Mouse (Mus musculus): ENCODE measurements around the gene S1pr1.
A peak's percentile ranks its signal among the peaks of the same experiment; 100 is the strongest.

S1pr1 gene

GRCm38 (mm10) chr3:115714671-115715651 lies at the start of gene S1pr1:
TSS of gene S1pr1 (minus strand) at chr3:115715072.
- DNase-seq, result peak; percentile 82

DNA sequence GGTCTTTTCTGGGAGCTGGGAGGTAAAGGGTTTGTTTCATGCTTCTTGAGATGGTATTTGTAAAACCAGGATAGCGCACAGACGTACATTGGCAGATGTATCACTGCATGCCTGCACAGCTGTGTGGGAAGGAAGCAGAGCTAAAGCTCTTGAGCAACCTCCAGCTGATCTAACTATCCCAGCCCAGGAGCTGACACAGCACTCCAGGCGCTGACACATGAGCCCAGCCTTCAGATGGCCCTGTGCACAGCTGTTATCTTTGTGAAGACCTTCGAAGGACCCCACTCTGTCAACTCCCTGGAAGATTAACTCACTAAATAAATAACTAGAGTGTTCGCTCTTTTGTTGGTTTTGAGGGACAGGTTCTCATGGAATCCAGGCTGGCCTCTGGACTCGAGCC lies 48.4 kb upstream of the S1pr1 start:
- DNase-seq, result peak; percentile 23

DNA sequence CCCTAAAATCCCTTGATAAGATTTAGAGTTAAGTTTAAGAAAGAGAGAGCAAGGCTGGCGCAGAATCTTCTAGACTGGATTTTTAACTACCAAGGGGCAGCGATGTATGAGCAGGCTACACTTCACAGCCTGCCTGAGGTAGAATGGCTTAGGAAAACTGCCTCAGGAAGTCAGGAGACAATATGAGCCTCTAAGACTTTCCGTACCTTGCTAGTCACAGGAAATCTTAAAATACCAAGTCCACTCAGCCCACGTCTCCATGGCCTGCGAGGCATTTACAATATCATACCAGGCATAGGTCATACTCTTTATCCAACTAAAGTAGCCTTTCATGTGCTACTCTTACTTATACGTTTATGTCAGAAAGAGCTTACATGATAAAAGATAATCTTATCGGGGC lies 48.0 kb upstream of the S1pr1 start:
- DNase-seq, result no peak

- DNase-seq, result no peak
These were observed 44.8 kb upstream of the S1pr1 start for GRCm38 (mm10) chr3:115759659-115760058.

- no peak for DNase-seq
These were observed 43.6 kb upstream of the S1pr1 start for GRCm38 (mm10) chr3:115758455-115758912.

- DNase-seq, result no peak
These were observed 39.6 kb upstream of the S1pr1 start for GRCm38 (mm10) chr3:115754466-115754865.

DNA sequence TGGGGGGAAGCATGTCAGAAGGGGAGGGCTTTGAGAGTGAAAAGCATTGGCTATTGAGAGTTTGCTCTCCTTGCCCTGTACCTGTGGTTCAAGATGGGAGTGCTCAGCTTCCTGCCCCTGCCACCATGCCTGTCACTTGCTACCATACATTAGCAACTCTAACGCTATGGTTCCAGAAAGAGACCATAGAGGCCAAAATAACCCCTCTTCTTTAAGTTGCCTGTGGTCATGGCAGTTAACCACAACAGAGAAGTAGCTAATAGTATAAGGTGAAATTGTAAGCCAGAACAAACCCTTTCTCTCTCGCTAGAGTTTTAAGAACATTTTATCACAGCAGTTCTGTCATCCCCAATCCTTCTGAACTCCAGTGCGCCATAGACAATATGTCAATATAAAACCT lies 35.5 kb upstream of the S1pr1 start:
- no peak for DNase-seq

DNA sequence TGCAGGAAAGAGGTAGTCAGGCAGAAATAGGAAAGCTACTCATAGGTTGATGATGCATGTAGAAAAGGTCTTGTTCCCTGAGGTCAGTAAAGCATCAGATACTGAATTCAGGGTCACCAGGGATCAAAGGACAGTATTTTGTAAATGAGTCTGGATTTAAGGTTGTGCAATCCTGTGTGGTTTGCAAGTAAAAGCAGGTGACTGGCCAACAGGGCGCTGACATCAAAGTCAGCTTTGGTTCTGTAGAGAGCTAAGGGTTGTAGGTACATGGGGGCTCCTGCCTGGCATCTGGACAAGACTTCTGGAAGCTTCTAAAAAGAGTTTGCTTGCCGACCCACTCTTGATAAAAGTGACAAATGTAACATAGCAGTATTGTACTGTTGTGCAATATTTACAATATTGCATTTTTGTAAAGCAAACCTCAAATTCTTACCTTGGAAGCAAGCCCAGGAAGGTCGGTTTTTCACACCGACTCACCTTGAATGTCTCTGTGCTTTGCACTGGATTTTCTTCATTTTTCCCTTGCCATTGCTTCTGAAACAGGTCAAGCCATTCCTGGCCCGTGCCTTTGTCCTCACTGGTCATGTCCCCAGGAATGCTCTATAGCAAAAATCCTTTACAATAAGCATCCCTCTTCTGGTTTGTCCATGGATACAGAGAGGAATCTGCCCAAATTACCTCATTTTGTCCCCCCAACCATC lies 33.6 kb upstream of the S1pr1 start:
- no peak for DNase-seq

- no peak for DNase-seq
These were observed 31.6 kb upstream of the S1pr1 start for GRCm38 (mm10) chr3:115746511-115746910.

DNA sequence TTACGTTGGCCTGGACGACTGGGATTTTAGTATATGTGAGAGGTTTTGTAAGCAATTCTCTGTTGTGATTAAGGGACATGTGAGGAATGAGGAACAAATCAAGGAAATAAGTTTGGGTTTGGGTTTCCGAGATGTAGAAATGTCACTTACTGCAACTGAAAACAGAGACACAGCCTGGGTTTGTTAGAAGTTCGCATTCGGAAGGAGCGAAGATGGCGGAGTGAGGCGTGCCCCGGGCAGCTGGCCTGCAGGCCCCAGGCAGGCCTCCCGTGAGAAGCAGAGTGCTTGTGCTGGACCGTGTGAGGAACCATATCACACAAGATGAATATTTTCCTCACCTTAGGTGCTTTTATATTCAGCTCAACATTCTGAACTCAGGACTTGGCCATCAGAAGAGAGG lies 30.2 kb upstream of the S1pr1 start:
- DNase-seq, result no peak

- no peak for DNase-seq
These were observed 23.7 kb upstream of the S1pr1 start for GRCm38 (mm10) chr3:115738524-115738923.

DNA sequence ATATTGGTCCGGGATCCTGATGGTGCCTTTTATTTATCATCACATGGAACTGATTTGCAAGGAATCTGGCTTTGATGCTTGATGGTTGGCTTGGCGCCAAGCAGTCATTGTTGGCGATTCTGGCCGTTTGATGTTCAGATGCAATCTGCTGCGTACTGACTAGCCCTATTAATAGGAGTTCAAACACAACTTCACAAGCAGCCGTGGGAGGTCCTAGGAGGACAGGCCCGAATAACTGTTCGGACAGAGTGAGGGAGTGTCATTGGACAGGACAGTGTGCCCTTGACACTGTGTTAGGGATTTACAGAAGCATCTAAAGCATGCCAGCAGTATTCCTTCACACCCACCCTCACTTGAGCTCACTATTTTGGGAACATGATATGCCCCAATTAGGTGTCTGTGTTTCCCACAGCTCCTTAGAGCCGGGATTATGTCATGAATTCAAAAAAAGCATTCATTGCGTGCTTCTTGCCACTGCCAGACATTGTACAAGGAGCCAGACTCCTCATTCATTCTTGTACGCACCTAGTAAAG lies 23.0 kb upstream of the S1pr1 start:
- peak; percentile 33 for DNase-seq

GRCm38 (mm10) chr3:115735540-115735939 lies 20.7 kb upstream of the S1pr1 start:
- DNase-seq, result no peak

- DNase-seq, result no peak
These were observed 20.0 kb upstream of the S1pr1 start for GRCm38 (mm10) chr3:115734841-115735240.

DNA sequence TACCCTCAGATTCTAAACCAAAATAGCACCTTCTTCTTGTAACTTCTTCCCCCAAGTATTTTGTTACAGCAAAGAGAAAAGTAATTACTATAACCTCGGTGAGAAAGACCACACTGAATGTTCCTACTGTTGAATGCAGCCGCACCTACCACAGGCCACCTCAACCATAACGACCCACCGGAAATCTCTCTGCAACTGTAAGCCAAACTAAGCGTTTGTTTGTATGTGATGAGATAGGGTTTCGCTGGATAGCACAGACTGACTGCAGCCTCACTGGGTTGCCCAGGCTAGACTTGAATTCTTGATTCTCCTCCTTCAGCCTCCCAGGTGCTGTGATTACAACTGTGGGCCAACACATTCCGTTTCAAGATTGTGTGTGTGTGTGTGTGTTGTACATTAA lies 15.5 kb upstream of the S1pr1 start:
- no peak for DNase-seq

DNA sequence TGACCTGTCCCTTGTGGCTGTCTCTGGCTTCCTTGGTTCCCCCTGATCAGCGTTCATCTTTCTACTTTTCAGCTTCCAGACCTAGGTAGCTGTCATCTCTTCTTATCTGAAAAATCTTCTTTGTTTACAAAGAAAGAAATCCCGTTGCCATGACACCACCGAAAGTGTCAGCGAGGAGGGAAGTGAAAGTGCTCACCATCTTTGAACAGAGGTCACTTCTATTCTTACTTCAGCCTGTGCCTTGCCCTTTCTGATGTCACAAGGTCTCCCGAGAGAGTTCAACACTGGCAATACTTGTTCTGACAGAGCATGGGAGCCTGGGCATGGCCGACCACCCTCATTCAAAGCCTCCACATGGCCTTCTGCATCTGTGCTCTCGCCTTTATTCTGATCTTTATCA lies 14.3 kb upstream of the S1pr1 start:
- DNase-seq, result no peak

DNA sequence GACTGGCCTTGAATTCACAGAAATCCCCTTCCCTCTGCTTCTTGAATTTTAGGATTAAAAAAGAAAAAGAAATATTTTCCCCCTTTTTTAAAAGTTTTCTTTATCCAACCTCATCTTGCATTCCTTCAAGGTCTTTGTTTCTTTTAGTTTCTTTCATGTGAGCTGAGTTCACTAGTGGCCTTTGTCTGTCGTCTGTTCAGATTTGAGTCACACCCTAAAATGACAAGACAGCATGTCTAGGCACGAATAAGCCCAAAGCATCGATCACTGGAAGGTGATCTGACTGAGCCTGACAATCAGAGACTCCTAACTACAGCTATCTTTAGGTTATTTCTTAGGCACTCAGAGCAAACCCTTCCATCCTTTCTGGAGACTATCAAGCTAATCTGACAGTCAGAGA lies 13.3 kb upstream of the S1pr1 start:
- no peak for DNase-seq

DNA sequence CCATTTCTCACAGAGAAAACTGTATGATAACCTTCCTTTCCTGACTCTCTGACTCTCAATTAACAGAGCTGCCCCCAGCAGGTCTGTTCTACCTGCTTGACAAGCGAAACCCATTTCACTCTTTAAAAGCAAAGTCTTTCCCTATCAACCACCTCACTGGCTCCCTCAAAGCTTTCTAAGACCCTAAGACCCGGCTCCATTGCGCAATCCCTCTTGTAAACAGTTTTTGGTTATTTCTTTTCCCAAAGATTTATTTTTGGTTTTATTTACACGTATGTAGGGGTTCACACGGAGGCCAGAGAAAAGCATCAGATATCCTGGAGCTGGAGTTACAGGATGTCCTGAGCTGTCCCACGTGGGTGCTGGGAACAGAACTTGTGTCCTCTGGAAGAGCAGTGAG lies 4.0 kb upstream of the S1pr1 start:
- no peak for DNase-seq

DNA sequence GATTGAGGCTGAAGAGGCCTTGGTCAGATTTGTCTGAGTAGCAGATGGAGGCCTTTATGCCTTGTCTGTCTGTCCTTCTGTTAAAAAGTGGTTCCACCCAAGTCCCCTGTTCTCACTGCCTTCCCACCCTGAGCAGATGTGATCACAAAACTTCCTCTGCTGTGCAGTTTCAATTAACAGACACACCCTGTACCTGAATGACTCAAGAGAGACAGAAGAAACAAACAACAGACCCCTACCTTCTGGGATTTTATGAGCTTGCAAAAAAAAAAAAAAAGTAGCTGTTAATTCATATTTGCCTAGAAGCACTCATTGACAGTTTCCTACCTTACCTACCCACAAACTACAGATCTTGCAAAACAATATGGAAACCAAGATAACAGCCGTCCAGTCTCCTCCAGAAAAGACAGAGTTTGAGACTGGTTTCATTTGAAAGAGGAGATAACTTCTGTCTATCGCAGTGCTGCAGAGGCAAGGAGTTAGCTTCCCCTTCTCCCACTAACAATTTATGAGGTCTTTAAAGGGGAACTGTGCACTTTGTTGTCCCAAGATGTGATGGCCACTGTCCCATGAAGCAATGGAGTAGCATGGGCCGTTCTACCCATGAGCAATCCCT lies 1.1 kb upstream of the S1pr1 start:
- DNase-seq, result no peak

DNA sequence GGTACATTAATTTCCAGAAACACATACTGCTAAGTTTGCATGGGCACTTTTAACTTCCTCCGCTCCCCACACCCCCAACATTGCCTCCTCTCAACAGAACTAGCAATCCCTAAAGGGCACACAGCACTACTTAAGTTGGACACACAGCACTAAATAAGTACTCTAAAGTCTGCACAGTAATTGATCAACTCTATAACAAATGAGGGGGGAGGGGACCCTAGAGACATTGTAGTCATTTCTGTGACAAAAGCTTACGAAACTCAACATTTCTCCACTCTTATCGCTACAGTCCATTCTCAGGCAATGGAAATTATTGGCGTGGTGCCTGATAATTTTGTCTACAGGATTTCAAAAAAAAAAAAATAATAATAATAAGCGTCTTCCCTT lies 830 bp downstream of the S1pr1 start:
- no peak for DNase-seq

DNA sequence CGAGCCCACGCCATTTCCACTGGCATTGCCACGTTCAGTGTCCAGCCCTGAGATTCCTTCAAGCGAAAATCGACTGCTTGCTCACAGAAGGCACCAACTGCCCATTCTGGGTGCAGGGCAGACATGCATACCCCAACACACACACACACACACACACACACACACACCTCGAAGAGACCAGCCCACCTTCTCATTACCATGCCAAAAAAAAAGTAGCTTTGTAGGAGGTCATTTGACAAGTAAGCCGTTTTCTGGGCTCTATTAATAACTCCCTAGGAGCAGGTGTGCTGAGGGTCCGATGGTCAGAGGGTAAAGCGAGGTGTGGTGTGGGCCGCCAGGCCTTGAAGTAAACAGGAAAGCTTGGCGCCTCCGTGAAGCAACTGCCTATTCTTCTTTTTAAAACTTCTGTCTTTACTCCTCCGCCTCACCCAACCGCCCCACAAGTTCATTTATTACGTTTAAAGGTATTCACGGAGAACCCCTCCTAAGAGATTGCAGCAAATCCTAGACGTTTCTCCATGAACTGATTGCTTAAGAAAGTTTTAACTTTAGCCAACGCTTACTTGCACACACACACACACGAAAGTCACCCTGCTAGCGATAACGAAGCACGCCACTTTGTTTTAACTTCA lies 1.3 kb downstream of the S1pr1 start:
- DNase-seq, result peak; percentile 38

- peak; percentile 83 for DNase-seq
These were observed 2.1 kb downstream of the S1pr1 start for GRCm38 (mm10) chr3:115712808-115713200.
